Mouse (Mus musculus) bone marrow macrophage, adult 2 months (primary cell): Measurements from ENCODE around the gene Pofut2. TPM values are rescaled to one million over a fixed set of nuclear protein-coding genes. Genes with fewer than 3 reads are reported as not detected.

Source experiments
- H3K27ac ChIP-seq: 2 replicates; pipeline ENCODE4 v1.5.1; 2012; ENCODE audit warnings: low read depth, low read length; ENCODE audit not compliant: insufficient read depth
- H3K4me1 ChIP-seq: 2 replicates; pipeline ENCODE4 v1.6.1; 2012; ENCODE audit warnings: low read length; ENCODE audit not compliant: control insufficient read depth, insufficient read depth
- H3K4me3 ChIP-seq: 2 replicates; pipeline ENCODE4 v1.5.1; 2012; ENCODE audit warnings: mild to moderate bottlenecking, low read length, moderate library complexity; ENCODE audit not compliant: insufficient read depth
- CTCF ChIP-seq: IDR thresholded peaks from 2 replicates; pipeline ENCODE4 v1.5.1; 2012; ENCODE audit warnings: low read depth, mild to moderate bottlenecking, low read length, moderate library complexity
- POLR2A ChIP-seq: IDR thresholded peaks from 2 replicates; pipeline ENCODE4 v1.6.1; 2012; ENCODE audit warnings: mild to moderate bottlenecking, low read depth, low read length, borderline replicate concordance
- polyA plus RNA-seq: library from polyadenylated mRNA; stranded (reverse); fragments of >200 nt; gene quantifications from 2 replicates; pipeline ENCODE4 v1.2.4, GENCODE M21; 2012; ENCODE audit not compliant: missing spikeins, insufficient read depth, insufficient read length

The Pofut2 gene
- polyA plus RNA-seq, 1 experiment = 44.5 TPM

DNA sequence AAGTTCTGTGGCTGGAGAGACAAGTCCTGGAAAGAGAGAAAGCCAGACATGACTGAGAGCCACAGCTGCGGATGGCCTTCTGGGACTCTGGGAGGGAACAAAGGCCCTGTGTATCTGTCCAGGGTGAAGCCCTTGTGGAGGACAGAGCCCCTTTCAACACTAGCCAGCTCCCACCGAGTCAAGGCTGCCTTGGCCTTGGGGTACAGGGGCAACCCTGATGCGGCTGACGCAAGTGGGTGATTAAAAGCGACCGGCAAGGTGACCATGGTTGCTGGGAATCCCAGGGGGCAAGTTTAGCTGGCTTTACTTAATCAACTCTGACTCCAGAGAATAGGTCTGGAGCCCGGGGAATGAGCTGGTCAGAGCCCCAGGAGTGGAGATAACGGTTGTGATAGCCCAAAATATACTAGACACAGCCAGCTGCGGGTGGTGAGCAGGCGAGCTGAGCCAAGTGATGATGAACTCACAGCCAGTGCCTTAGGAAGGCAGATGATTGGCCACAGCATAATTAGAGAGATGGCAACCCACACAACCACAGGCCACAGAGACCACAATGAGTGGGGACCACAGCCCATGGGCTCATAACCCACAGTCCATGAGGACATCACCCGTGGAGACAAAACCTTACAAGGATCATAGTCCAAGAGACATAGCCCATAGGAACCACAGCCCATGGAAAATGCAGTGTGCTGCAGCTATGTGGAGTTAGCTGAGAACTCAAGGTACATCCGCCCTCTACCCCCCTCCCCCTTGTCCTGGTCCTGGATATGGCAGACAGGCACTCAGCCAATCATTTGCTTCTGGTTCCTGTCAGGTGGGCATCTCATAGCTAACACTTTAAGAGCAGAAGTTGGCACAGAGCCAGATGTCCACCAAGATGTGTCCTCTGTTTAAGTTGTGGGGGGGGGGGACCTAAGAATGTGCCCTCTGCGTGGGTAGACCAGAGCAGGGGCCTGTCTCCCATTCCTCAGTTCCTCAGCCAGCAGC, 29.1 kb upstream of the Pofut2 start:
- TF ChIP-seq POLR2A (no peak), CTCF (no peak)
- no peak overlapping the region for H3K27ac ChIP-seq
- no peak overlapping the region for H3K4me3 ChIP-seq
- H3K4me1 ChIP-seq = peaks cover 2% of the 10 kb centered on the region; the same call in 1 of the 2 replicates

DNA sequence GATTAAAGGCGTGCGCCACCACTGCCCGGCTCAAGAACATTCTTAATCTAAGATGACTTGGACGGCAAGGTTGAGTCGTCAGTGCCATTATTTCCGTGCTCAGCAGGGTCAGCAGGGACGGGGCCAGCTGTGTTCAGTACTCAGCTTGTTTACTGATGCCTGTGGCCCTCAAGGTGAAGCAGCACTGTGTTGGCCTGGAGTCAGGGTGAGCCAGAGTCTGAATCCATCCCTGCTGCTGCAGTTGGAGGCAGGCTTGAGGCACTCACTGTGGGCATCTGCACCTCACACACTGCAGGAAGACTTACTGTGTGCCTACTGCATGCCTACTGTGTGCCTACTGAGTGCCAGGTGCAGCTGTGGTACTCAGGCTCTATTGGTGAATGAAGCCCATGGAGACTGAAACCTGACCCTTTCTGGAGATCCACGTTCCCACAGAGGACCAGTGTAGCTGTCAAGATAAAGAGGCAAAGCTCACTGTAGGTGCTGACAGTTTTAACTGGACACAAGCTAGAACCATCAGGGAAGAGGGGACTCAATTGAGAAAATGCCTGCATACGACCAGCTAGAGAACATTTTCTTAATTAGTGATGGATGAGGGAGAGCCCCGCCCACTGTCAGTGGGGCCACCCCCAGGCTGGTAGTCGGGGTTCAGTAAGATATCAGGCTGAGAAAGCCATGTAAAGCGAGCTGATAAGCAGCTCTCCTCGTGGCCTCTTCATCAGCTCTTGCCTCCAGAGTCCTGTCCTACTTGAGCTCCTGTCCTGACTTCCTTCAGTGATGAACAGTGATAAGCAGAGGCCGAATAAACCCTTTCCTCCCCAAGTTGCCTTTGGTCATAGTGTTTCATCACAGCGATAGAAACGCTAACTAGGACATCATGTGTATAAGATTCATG, 26.9 kb upstream of the Pofut2 start:
- no peak overlapping the region for H3K27ac ChIP-seq
- TF ChIP-seq POLR2A = no peak
- no peak for TF ChIP-seq CTCF
- no peak overlapping the region for H3K4me3 ChIP-seq
- H3K4me1 ChIP-seq = no peaks in the 10 kb centered on the region

DNA sequence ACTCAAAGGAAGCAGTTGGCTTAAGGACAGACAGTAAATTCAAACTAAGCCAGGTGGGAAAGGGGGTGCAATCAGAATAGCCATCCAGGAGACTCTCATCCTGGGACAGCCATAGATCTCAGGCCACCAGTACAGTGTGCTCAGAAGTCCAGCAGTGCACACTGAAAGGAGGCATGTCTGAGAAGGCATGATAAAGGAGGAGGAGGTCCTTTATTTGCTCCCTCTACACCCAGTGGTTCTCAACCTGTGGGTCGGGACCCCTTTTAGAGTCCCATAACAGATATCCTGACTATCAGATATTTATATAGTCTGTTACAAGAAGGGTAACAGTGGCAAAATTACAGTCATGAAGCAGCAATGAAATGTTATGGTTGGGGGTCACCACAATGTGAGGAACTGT, 25.8 kb upstream of the Pofut2 start:
- no peaks in the 10 kb centered on the region for H3K4me1 ChIP-seq
- no peak overlapping the region for H3K27ac ChIP-seq
- TF ChIP-seq POLR2A = no peak
- TF ChIP-seq CTCF = no peak
- H3K4me3 ChIP-seq = no peak overlapping the region

DNA sequence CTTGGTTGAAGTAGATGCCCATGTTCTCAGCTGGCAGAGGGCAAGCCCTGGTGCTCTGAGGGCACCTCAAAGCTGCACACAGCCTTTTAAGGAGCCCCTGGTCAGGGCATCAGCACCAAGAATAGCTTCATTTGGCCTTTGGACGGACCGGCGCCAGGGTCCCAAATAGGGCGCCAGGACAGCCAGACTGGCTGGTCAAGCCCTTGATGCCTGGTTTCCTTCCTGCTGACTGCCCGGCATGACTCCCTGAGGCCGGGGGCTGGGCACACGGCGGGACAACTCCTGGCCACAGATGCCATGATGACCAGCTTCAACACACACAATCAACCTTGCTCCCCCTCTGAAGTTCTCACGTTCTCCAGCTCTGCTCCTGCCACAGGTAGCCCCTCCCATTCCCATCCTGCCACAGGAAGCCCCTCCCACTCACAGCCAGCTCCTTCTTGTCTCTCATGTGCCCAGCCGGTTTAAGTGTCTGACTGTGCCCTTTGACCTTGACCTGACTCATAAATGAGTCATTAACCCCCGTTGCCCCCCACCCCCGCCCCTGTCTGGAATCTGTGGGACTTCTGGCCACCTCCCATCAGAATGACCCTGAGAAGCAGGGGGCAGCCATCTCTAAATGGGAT, 23.9 kb upstream of the Pofut2 start:
- Histone ChIP-seq H3K4me1 (no peaks in the 10 kb centered on the region), H3K27ac (no peak overlapping the region), H3K4me3 (no peak overlapping the region)
- TF ChIP-seq CTCF (no peak), POLR2A (no peak)

DNA sequence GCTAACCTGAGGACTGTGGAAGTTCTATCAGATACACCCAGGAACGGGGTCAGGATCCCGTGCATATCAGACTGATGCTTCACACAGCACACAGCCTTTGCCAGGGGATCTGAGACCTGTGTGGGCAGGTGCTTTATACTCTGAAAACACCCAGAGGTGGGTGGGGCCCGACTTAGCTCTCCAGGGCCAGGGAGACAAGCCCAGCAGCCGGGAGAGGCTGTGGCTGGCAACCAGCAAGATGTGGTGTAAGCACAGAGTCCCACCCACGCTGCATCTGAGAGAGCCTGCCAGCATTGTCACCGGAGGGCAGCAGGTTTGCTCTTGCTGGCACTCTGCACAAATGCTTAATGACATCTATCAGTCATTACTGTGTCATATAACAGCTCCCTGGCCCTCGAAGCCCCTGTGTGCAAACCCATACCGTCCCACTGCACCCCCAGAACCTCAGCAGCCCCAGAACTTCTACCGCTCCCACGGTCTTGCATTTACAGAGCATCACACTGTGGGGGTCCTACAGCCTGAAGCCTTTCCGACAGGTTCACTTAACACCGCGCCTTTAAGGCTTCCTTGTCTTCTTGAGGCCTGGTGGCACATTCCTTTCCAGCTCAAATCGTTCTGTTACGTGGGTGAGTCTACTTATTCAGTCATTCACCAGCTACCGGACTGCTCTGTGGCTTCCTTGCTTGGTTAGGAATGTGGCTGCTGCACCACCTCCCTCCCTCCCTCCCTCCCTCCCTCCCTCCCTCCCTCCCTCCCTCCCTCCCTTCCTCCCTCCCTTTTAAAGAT, 21.0 kb upstream of the Pofut2 start:
- Histone ChIP-seq H3K4me1 (no peaks in the 10 kb centered on the region), H3K27ac (no peak overlapping the region), H3K4me3 (no peak overlapping the region)
- TF ChIP-seq POLR2A (no peak), CTCF (no peak)

DNA sequence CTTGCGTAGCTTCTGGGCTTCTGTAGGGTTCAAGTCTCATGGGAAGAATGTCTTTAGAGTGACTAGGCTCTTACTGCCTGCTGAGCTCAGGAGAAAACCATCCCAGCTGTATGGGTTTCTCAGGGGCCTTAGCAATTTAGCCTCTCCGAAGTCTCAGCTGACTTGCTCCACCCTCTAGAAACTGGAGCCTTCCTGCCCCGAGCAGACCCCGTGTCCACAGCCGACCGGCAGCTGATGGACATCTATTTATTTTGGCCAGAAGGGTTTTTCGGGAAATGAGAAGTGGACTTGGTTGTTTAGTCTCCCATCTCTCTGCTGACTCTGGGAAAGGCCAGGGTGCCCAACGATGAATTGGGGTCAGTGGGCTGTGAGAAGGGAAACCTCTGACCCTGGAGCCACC, 18.3 kb upstream of the Pofut2 start:
- Histone ChIP-seq H3K4me1 (no peaks in the 10 kb centered on the region), H3K27ac (no peak overlapping the region), H3K4me3 (no peak overlapping the region)
- TF ChIP-seq CTCF = no peak
- TF ChIP-seq POLR2A = no peak

DNA sequence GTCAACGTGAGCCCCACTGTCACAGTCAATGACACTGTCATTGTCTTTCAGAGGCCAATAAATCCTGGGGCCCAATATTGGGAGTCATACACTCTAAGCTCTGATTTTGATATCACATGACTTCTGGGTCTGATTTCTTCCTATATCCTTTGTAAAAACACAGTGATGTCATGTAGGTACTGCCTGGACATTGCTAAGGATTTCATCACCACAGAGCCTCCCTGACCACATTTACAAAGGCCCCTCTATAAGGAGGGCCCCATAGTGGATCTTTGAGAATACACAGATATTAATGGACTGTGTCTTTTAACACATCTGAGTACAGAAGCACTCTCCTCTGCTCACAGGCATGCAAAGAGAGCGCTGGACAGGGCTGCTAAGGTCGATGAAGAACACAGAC, 16.6 kb upstream of the Pofut2 start:
- TF ChIP-seq POLR2A (no peak), CTCF (no peak)
- Histone ChIP-seq H3K4me3 (no peak overlapping the region), H3K27ac (no peak overlapping the region), H3K4me1 (no peaks in the 10 kb centered on the region)

DNA sequence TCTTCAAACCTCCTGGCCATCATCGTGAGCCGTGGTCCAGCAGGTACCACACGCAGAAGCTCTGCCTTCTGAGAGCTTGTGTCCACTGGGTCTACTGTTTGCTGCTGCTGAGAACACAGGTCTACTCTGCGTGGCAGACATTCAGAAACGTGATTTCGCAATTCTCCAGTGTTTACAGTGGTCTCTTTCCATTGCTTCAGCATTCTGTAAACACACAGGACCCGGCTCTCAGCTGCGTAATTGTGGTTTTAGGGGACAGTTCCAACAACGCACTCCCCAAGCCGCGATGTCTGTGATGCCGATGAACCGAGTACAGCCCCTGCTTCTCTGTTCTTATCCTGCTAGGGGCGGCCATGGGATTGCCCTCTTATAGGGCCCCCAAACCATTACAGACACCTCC, 16.1 kb upstream of the Pofut2 start:
- Histone ChIP-seq H3K27ac (no peak overlapping the region), H3K4me3 (no peak overlapping the region), H3K4me1 (no peaks in the 10 kb centered on the region)
- no peak for TF ChIP-seq CTCF
- no peak for TF ChIP-seq POLR2A
